Mouse (Mus musculus) liver, embryonic 15.5 days (tissue): ENCODE data around the gene Gm20388. TPM values are rescaled to one million over a fixed set of nuclear protein-coding genes. Genes with fewer than 3 reads are reported as not detected.
A peak's percentile ranks its signal among the peaks of the same experiment; 100 is the strongest.

Experiments
- ATAC-seq: fragments of 200-750 bp; cut with Nextera tagmentation; 2 replicates; pipeline ENCODE4 v1.8.0; 2017; ENCODE audit warnings: moderate number of reproducible peaks, mild to moderate bottlenecking, moderate library complexity; ENCODE audit not compliant: insufficient read depth
- H3K27ac ChIP-seq: fragments of 300-500 bp; sonication (generic); replicated peaks from 2 replicates; pipeline ENCODE4 v1.5.1; 2015; ENCODE audit warnings: mild to moderate bottlenecking, inconsistent platforms
- H3K27me3 ChIP-seq: fragments of 300-500 bp; sonication (generic); 2 replicates; pipeline ENCODE4 v1.6.1; 2015; ENCODE audit warnings: mild to moderate bottlenecking, inconsistent platforms
- H3K36me3 ChIP-seq: fragments of 300-500 bp; sonication (generic); replicated peaks from 2 replicates; pipeline ENCODE4 v1.6.1; 2015; ENCODE audit warnings: moderate library complexity, mild to moderate bottlenecking, inconsistent platforms
- H3K4me1 ChIP-seq: fragments of 300-500 bp; sonication (generic); replicated peaks from 2 replicates; pipeline ENCODE4 v1.6.1; 2015; ENCODE audit warnings: inconsistent platforms
- H3K4me2 ChIP-seq: fragments of 300-500 bp; sonication (generic); 2 replicates; pipeline ENCODE4 v1.6.1; 2015; ENCODE audit warnings: moderate library complexity, mild to moderate bottlenecking, inconsistent platforms
- H3K4me3 ChIP-seq: fragments of 300-500 bp; sonication (generic); replicated peaks from 2 replicates; pipeline ENCODE4 v1.5.1; 2015; ENCODE audit warnings: mild to moderate bottlenecking, inconsistent platforms
- H3K9ac ChIP-seq: fragments of 300-500 bp; sonication (generic); 2 replicates; pipeline ENCODE4 v1.6.1; 2015; ENCODE audit warnings: moderate library complexity, mild to moderate bottlenecking, inconsistent platforms
- H3K9me3 ChIP-seq: fragments of 300-500 bp; sonication (generic); replicated peaks from 2 replicates; pipeline ENCODE4 v1.6.1; 2016; ENCODE audit warnings: inconsistent platforms
- WGBS: fragments of 180-500 bp; shearing (Covaris S2); methylation state at CpG from one replicate; pipeline ENCODE4 v1.1.7; 2015; ENCODE audit warnings: mixed read lengths; ENCODE audit not compliant: insufficient replicate concordance; 5-methylcytosine and 5-hydroxymethylcytosine counted together
- polyA plus RNA-seq: library from polyadenylated mRNA; unstranded; fragments of >200 nt; fragmentation: Nextera tagmentation; extraction: Ambion mirVana; gene quantifications from 2 replicates; pipeline ENCODE4 v1.2.1, GENCODE M21; 2015

The Gm20388 gene
- polyA plus RNA-seq, 1 experiment from 2014 or later = not detected

DNA sequence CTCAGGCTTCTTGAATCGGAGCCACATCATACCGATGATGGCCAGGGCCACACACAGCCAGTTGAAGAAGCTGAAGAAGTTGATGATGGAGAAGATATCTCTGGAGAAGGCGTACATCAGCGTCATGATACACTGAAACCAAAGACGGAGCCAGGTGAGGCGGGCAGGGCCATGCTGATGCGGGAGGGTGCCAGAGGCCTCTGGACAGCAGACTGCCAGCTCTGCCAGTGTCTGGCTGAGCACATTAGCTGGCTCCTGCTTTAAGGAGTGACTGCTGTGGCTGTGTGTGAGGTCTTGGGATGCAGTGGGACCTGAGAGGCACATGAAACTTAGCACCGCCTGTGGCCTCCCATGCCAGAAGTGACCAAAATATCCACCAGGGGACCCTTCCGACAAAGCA is 1974.4 kb downstream of the Gm20388 start:
- no peak overlapping the region for H3K4me3 ChIP-seq
- WGBS = 89% methylated on average over 9 of the region's 9 CpGs
- peaks cover 99% of the 10 kb centered on the region for H3K36me3 ChIP-seq
- no peak overlapping the region for H3K4me2 ChIP-seq
- no peak for ATAC-seq
- no peaks in the 10 kb centered on the region for H3K27me3 ChIP-seq
- H3K4me1 ChIP-seq = 0 out of 2 replicates have a peak, but pooled peaks cover 13% of the 10 kb centered on the region
- H3K9me3 ChIP-seq = no peaks in the 10 kb centered on the region
- H3K9ac ChIP-seq = no peak overlapping the region
- no peak overlapping the region for H3K27ac ChIP-seq

DNA sequence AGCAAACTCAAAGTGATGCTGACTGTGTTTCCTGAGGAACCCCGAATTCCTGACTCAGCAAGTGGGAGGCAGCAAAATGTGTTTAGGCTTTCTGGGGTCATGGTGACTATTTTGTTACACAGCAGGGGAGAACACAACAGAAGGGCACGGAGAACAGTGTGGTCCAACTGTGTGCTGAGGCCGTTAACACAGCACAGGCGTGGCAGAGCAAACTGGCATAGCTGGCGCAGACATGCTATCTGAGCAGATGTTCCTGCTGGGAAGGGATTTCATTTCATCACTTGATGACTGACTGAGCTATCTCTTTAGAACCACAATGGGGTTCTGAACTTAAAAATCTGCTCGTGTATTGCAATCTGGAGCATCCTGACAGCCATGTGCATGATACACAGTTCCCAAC is 1974.8 kb downstream of the Gm20388 start:
- Histone ChIP-seq H3K36me3 (peaks cover 99% of the 10 kb centered on the region), H3K4me2 (no peak overlapping the region), H3K9ac (no peak overlapping the region), H3K27ac (no peak overlapping the region), H3K4me3 (no peak overlapping the region), H3K27me3 (no peaks in the 10 kb centered on the region), H3K4me1 (0 out of 2 replicates have a peak, but pooled peaks cover 16% of the 10 kb centered on the region), H3K9me3 (no peaks in the 10 kb centered on the region)
- ATAC-seq = no peak
- WGBS = 79% methylated on average over 6 of the region's 6 CpGs

DNA sequence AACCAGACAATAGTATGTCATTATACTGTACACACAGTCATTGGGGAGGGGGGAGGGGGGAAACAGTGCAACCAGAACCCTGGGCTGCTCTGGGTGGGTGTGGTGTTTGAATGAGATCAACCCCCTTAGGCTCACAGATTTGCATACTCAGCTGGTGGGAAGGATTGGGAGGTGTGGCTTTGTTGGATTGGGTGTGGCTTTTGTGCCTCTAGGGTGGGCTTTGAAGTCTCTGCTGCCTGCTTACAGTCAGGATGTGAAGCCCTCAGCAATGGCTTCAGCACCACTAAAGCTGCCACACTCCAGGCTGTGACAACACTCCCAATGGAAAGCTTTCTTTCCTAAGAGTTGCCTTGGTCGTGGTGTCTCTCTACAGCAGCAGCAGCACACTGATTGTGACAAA is 1976.9 kb downstream of the Gm20388 start:
- Histone ChIP-seq H3K27me3 (no peaks in the 10 kb centered on the region), H3K9me3 (no peaks in the 10 kb centered on the region), H3K9ac (no peak overlapping the region), H3K36me3 (peaks cover 99% of the 10 kb centered on the region), H3K4me3 (no peak overlapping the region), H3K27ac (no peak overlapping the region), H3K4me2 (no peak overlapping the region), H3K4me1 (peaks cover 18% of the 10 kb centered on the region; the same call in 1 of the 2 replicates)
- ATAC-seq = no peak
- 65% methylated on average over 1 of the region's 1 CpGs for WGBS

DNA sequence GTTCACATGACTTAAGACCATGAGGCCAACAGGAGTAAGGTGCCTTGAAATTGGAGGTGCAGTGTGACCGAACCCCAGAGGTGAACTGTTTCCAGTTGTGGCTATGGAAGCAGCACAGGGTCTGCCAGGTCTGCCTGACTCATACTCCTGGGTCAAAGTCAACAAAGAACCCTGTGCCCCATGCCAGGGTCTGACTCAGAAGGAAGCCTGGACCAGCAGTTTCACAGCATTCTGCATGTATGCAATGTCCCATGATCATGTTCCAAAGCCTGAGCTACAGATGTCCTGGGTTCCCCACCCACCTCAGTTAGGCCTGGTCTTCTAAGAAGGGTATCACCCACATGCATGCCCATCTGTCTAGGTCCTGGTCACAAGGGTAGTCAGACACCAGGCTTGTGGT is 1978.7 kb downstream of the Gm20388 start:
- Histone ChIP-seq H3K4me1 (peaks cover 24% of the 10 kb centered on the region; the same call in 1 of the 2 replicates), H3K36me3 (peaks cover 99% of the 10 kb centered on the region), H3K9ac (no peak overlapping the region), H3K27me3 (no peaks in the 10 kb centered on the region), H3K27ac (no peak overlapping the region), H3K4me2 (no peak overlapping the region), H3K9me3 (no peaks in the 10 kb centered on the region), H3K4me3 (no peak overlapping the region)
- ATAC-seq = no peak
- WGBS = 93% methylated on average over 1 of the region's 1 CpGs

DNA sequence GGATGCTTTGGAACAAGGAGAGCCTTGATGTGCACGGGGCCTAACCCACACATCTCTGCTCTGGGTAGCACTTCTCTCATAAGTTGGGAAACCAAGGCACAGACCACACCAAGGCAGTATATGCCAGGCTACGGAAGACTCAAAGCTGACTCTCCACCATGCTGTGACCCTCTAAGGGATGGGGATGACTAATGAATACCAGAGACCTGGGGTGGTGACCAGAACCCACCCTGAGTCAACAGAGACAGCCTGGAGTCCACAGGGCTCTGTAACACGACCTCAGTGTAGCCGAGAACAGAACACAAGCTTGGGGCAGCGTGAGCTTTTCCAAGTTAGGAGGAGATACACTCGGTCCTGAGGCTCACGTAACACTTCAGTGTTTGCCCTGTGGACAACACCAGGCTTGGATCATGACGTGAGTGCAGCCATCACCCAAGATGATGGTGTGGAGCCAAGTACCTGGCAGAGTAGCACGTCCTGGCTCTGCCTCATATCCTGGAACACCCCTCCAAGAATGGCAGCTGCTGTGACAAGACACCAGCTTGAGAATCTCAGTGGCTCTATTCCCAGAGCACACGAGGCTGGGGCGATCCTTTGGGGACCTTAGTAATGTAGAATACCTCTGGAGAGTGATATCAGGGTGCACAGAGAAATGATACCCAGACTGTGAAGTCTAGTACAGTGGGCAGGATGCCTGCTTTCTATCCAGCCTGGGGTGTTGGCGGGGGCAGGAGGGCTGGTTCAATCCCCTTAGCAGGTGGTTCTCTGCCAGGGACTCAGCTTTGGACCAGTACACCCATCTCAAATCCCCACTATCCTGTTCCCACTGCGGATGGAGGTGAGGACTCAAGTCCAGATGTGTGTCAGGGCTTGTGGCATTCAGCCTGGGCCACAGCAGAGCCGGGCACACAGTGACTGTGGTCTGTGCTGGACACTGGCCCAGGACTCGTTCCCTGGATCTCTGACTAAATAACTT is 1979.5 kb downstream of the Gm20388 start:
- Histone ChIP-seq H3K9me3 (no peaks in the 10 kb centered on the region), H3K9ac (no peak overlapping the region), H3K4me1 (peaks cover 29% of the 10 kb centered on the region), H3K4me2 (no peak overlapping the region), H3K4me3 (no peak overlapping the region), H3K27ac (no peak overlapping the region), H3K36me3 (peaks cover 99% of the 10 kb centered on the region), H3K27me3 (no peaks in the 10 kb centered on the region)
- ATAC-seq = no peak
- 83% methylated on average over 15 of the region's 15 CpGs for WGBS

DNA sequence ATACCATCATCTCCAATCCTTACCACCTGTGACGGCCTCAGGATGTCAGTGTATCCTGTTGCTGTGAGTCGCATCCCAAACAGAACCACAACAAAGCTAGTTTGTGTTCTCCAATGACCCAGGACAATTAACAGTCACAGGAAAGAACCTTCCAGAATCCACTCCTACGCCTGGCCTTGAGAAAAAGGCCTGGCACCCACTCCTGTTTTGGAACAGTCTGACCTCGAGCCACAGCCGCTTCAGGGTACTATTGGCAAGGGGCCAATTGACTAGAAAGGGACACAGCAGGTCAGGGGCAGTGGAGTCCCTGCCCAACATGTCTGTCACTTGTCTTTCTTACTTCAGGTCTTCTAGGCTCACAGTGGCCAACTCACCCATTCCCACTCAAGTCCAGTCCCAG is 1982.2 kb downstream of the Gm20388 start:
- Histone ChIP-seq H3K36me3 (peaks cover 99% of the 10 kb centered on the region), H3K9me3 (no peaks in the 10 kb centered on the region), H3K4me2 (no peak overlapping the region), H3K27me3 (no peaks in the 10 kb centered on the region), H3K4me3 (no peak overlapping the region), H3K4me1 (peaks cover 57% of the 10 kb centered on the region), H3K9ac (no peak overlapping the region), H3K27ac (no peak overlapping the region)
- no peak for ATAC-seq
- 89% methylated on average over 5 of the region's 5 CpGs for WGBS

DNA sequence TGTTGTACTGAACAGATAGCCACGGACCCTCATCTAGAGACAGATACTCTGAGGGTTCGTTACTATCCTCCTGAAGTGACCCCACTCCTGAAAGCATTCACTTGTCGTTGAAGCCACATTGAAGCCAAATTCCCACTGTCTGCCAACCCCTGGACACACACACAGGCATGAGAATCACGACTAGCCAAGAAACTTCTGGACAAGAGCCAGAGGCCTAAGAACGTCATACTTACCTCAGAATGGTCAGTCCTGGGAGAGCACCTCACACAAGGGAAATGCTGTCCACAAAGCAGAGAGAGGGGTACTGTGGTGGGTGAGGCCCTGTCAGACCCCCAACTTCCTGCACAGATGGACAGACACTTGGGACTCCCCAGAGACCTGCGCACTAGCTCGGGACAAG is 1985.3 kb downstream of the Gm20388 start:
- H3K4me1 ChIP-seq = peaks cover 78% of the 10 kb centered on the region
- no peaks in the 10 kb centered on the region for H3K27me3 ChIP-seq
- H3K9me3 ChIP-seq = no peaks in the 10 kb centered on the region
- 0 out of 2 replicates have a peak overlapping the region, but pooled peaks have one; percentile 3 for H3K4me3 ChIP-seq
- peak overlapping the region; percentile 100 for H3K27ac ChIP-seq
- ATAC-seq = no peak
- H3K36me3 ChIP-seq = peaks cover 79% of the 10 kb centered on the region
- 0 out of 2 replicates have a peak overlapping the region, but pooled peaks have one; percentile 9 for H3K9ac ChIP-seq
- 80% methylated on average over 7 of the region's 7 CpGs for WGBS
- peak overlapping the region; percentile 92 for H3K4me2 ChIP-seq

DNA sequence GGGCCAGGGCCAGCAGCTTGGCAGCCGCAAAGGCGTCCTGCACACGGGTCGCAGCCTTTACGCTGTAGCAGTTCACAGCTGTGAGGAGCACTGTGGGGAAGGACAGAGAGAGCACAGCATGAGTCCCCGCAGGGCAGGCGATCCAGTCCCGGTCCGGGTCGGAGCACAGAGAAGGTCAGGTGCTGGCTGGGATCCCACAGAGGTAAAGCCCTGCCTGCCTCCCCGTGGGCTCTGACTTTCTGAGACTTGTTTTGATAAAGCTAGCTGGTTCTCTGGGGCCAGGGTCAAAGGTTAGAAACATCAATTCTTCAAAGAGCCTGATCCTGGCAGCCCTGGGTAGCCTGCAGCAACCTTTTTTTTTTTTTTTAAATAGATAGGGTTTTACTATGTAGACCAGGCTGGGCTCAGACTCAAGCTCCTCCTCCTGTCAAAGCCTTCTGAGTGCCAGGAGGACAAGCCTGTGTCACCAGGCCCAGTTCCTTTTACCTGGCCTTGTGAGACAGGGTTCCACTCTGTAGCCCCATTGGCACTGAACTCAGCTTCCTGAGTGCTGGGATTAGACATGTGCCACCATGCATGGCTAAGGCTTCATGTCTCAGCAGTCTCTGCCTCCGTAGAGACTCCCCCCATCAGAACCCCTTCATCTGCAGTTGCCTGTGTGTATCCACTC is 1986.0 kb downstream of the Gm20388 start:
- Histone ChIP-seq H3K9me3 (no peaks in the 10 kb centered on the region), H3K9ac (peak overlapping the region; percentile 81; the same call in 1 of the 2 replicates), H3K27ac (peak overlapping the region; percentile 100), H3K27me3 (no peaks in the 10 kb centered on the region), H3K4me1 (peaks cover 81% of the 10 kb centered on the region), H3K4me3 (0 out of 2 replicates have a peak overlapping the region, but pooled peaks have one; percentile 3), H3K4me2 (peak overlapping the region; percentile 92), H3K36me3 (peaks cover 79% of the 10 kb centered on the region)
- 82% methylated on average over 12 of the region's 12 CpGs for WGBS
- ATAC-seq = no peak

DNA sequence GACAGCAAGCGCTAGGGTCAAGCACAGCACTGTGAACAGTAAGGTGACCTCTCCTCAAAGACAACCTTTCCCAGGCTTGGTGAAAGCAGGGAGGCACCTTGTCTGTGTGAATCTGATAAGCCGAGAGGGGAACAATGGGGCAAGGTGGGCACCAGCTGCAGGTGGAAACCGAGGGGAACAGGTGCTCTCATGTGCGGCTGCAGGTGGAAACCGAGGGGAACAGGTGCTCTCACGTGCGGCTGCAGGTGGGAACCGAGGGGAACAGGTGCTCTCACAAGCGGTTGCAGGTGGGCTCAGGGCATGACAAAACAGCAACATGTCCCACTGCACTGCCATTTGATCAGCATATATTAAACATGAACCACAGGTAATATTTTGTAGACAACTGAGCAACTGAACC is 1986.6 kb downstream of the Gm20388 start:
- Histone ChIP-seq H3K9ac (peak overlapping the region; percentile 81), H3K36me3 (peaks cover 79% of the 10 kb centered on the region), H3K4me3 (peak overlapping the region; percentile 54), H3K27ac (peak overlapping the region; percentile 100), H3K27me3 (no peaks in the 10 kb centered on the region), H3K9me3 (no peaks in the 10 kb centered on the region), H3K4me1 (peaks cover 85% of the 10 kb centered on the region), H3K4me2 (peak overlapping the region; percentile 92)
- WGBS = 69% methylated on average over 9 of the region's 9 CpGs
- ATAC-seq = no peak

DNA sequence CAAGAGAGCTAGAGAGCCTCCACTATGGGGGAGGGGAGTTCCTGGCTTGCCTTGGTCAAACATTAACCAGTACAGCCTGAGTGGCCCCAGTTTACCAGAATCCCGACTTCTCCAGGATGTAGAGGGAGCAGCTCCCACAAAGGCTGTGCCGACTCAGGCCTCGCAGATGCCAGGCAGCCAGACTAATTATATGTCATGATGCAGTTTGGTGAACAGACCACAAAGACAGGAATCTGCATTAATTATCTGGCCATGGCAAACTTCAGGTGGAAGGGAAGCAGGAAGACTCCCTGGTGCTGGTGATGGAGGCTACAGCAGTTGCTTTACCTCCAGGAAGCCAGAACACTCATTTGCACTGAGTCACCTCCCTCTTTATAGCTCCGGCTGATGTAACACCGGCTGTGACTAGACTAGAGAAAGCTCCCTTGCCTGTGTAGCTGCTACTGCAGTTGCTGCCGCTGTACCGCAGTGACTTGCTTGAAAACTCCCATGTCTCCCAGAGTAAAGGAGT is 1987.3 kb downstream of the Gm20388 start:
- Histone ChIP-seq H3K9me3 (no peaks in the 10 kb centered on the region), H3K27ac (peak overlapping the region; percentile 100)

More for the DNA sequence above, 1987.3 kb downstream of the Gm20388 start:
- peak overlapping the region; percentile 54 for H3K4me3 ChIP-seq
- 41% methylated on average over 7 of the region's 7 CpGs for WGBS
- peaks cover 79% of the 10 kb centered on the region for H3K36me3 ChIP-seq
- H3K9ac ChIP-seq = peak overlapping the region; percentile 81
- peak; percentile 31 for ATAC-seq
- H3K4me2 ChIP-seq = peak overlapping the region; percentile 92
- no peaks in the 10 kb centered on the region for H3K27me3 ChIP-seq
- peaks cover 86% of the 10 kb centered on the region for H3K4me1 ChIP-seq
